Mouse (Mus musculus): Measurements from ENCODE around the gene Elp4.

Elp4 gene

GRCm38 (mm10) chr2:105805210-105805609 is 99.2 kb downstream of the Elp4 start:
- DNase-seq (ENCODE audit: low spot score in 2 of 2): no peak

DNA sequence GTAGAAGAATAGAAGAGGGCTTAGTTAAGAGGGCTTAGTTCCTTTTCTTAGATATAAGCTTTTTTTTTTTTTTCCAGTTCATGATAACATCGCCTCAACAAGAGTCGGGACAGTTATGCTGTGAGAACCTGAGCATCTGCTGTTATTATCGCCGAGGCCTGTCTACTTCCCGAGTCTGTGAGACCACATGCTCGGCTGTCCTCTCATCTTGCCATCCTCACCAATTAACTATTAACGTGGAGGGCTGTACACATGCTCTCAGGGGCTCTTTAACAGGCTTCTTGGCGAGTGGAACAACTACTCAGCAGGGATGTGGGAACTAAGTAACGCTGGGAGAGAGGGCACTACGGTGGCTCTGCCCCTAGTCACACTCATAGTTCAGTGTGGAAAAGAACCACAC is 99.9 kb downstream of the Elp4 start:
- no peak for DNase-seq (ENCODE audit: low spot score in 2 of 2)

DNA sequence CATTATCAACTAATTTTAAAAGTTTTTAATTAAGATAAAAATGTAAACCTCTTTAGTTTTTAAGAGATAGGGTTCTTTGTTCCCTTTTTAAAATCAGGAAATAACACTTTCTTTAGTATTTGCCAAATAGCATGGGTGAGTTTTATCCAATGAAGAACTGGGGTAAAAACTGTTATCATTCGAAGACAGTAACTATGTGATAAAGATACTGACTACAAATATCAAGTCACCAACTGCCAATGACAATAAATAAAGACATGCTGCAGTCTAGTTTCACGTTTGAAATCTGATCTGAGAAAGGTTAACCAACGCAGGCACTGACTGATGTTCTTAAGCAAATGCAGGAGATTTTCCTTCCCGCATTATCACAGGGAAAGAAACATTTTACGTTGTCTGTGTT is 100.9 kb downstream of the Elp4 start:
- no peak for DNase-seq (ENCODE audit: low spot score in 2 of 2)

GRCm38 (mm10) chr2:105802902-105803301 is 101.5 kb downstream of the Elp4 start:
- DNase-seq (ENCODE audit: low spot score in 2 of 2): no peak

- no peak for DNase-seq (ENCODE audit: low spot score in 2 of 2)
Measured at GRCm38 (mm10) chr2:105801536-105801935, 102.8 kb downstream of the Elp4 start.

- DNase-seq (ENCODE audit: low spot score in 2 of 2): no peak
Measured at GRCm38 (mm10) chr2:105800694-105801093, 103.7 kb downstream of the Elp4 start.

GRCm38 (mm10) chr2:105799840-105800239 is 104.5 kb downstream of the Elp4 start:
- DNase-seq (ENCODE audit: low spot score in 2 of 2): no peak

- DNase-seq (ENCODE audit: low spot score in 2 of 2): no peak
Measured at GRCm38 (mm10) chr2:105797842-105798241, 106.5 kb downstream of the Elp4 start.

GRCm38 (mm10) chr2:105796101-105796500 is 108.3 kb downstream of the Elp4 start:
- no peak for DNase-seq (ENCODE audit: low spot score in 2 of 2)

GRCm38 (mm10) chr2:105792339-105793120 is 111.8 kb downstream of the Elp4 start:
- no peak for DNase-seq (ENCODE audit: low spot score in 2 of 2)

DNA sequence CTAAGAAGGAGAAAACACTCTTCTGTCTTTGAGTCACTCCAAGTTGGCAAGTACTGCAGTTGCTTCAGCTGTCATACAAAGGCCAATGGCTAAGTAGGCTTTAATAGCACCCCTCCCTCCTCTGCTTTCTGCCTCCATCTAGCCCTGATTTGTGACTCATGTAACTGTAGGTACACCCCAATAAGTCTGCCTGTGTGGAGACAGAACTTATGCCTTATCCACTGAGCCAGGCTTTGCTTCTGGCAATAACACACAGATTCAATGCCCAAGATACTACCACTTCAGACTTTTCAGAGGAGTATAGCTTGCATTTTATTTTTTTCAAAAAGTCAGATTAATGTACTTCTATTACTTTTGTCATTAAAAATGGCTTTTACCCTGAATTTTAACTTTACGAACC is 114.4 kb downstream of the Elp4 start:
- DNase-seq (ENCODE audit: low spot score in 2 of 2): no peak

- no peak for DNase-seq (ENCODE audit: low spot score in 2 of 2)
Measured at GRCm38 (mm10) chr2:105787726-105788125, 116.6 kb downstream of the Elp4 start.

- DNase-seq (ENCODE audit: low spot score in 2 of 2): no peak
Measured at GRCm38 (mm10) chr2:105786986-105787385, 117.4 kb downstream of the Elp4 start.

- no peak for DNase-seq (ENCODE audit: low spot score in 2 of 2)
Measured at GRCm38 (mm10) chr2:105782885-105783284, 121.5 kb downstream of the Elp4 start.

GRCm38 (mm10) chr2:105780739-105781138 is 123.6 kb downstream of the Elp4 start:
- no peak for DNase-seq (ENCODE audit: low spot score in 2 of 2)

DNA sequence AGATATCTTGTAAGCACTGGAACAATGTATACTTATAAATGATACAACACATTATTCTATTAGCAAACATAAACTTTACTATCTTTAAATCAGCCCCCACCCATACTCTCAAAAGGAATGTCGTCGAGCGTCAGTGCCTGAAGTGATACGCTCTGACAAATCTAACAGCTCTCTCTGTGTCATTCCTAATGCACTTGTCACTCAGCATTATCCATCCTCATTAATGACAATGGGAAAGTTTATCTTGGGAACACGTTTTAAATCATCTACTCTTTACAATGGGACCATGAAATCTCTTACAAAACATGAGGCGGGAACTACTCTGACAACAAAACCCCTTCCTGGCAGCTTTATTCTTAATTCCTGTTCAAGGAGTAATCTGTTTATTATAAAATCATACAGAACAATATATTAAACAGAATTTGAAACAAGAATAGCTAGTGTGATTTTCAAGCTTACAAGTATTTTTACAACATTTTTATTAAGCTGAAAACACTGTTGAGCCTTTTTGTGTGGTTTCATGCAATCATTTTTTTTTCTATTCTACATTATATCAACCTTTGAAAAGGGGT is 125.0 kb downstream of the Elp4 start:
- DNase-seq (ENCODE audit: low spot score in 2 of 2): no peak

GRCm38 (mm10) chr2:105771314-105771713 is 133.1 kb downstream of the Elp4 start:
- DNase-seq (ENCODE audit: low spot score in 2 of 2): no peak

DNA sequence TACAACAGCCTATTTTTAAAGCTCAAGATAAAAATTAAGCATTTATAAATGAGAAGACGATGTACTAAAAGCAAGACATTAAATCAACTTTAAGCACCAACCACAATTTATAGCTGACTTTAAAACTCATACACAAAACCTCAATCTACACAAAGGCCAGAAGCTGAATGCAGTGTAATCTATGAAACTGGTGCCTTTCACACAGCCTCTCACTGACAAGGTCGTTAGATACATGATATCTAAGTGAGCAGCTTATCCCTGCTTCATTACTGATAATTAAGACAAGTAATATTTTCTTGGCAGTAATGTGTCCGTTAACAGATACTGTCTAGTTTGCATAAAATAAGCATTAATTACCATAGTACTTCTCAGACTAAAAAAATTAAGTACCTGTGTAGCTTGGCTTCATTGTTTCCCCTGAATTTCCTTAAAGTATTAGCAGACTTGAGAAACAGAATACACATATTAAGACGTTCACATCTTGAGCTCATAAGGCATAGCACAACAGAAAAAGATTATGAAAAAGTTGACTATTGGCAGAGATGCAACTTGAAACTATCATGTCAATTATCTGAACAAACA is 134.5 kb downstream of the Elp4 start:
- DNase-seq (ENCODE audit: low spot score in 2 of 2): no peak

DNA sequence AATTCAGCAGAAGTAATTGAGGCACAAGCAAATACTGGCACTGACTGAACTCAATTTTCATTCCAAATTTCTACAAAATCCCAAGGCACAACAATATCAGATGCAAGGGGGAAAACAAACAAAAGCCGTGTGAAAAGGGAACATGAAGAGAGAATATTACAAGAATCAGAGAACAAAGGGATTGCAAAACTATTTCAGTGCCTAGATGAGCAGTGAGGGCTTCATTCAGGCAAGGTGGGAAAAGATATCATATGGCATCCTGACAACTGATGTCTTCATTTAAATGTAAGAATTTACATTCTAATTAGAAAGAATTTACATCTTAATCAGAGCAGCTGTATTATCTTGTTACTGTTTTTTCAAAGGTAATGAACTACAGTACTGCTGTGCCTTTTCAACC is 150.9 kb downstream of the Elp4 start:
- no peak for DNase-seq (ENCODE audit: low spot score in 2 of 2)

DNA sequence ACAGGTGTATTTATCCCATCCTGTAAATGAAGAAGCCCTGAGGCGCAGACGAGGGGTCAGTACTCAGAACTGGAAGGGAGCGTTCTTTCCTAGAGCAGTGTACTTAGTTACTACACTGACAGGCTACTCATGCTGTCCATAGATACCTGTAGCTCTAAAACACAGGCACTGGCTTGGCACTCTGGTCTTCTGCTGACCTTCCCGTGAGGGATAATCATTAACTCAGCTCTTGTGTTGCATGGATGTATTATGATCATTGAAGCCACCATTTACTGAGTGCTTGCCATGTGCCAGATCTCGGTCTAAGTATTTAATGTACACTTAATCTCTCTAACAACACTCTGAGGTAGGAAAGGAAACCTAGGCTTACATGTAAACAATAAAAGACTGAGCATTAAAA is 155.3 kb downstream of the Elp4 start:
- no peak for DNase-seq (ENCODE audit: low spot score in 2 of 2)

GRCm38 (mm10) chr2:105746896-105747295 is 157.5 kb downstream of the Elp4 start:
- no peak for DNase-seq (ENCODE audit: low spot score in 2 of 2)

DNA sequence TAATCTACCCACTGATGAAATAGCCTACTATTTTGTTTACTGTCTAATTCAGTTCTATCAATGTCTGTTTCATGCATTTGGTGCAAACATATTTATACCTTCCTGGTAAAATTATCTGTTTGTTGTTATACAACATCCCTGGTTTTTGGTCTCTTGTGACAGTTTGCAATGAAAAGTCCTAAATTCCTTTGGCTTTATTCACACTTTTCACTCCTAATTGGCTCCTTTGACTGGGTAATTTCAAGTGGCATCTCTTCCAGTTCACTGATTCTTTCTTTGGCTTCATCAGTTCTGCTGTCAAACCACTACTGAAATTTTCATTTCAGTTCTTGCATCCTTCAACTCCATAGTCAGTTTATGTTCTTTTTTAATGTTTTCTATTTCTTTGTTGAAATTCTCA is 168.2 kb downstream of the Elp4 start:
- DNase-seq (ENCODE audit: low spot score in 2 of 2): no peak

DNA sequence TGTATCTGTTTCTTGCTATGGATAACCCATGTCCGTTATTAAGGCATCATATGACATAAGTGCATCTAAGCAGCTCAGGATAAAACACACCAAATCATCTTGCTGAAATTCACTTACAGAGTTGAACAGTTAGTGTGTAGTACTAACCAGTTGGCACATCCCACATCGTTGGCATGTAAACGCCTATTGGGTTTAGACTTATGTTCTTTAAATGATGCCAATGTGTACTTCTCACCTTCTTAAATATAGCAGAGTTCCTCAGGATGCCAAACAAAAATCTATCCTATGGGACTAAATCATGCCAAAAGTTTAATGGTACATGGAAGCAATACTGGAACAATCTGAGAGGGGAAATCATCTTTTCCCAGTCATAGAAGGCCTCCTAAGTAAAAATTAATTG is 173.7 kb downstream of the Elp4 start:
- DNase-seq (ENCODE audit: low spot score in 2 of 2): no peak
